Comparison of ENCODE assay signal across 30 mouse cellular contexts in genomic region chr7:132181042-132181441, GRCm38 (mm10). TPM values are rescaled to one million over a fixed set of nuclear protein-coding genes. Genes with fewer than 3 reads are reported as not detected.
DNase-seq lines count a peak whose midpoint lies in the region; ATAC-seq and TF ChIP-seq lines count a peak whose summit lies in the region.
"Had no signal": no experiment of that assay in that cellular context is flagged by ENCODE, and none has a peak within 500 bp of the region (broad histone marks: within the 10 kb centered on the region; RNA-seq: fewer than 3 reads in every experiment).

No protein-coding gene starts in this region.

- H3K4me2 ChIP-seq in forebrain, postnatal 0 days (ENCODE audit: low read depth) = no peak overlapping the region
- no peak overlapping the region for H3K4me2 ChIP-seq in forebrain, embryonic 11.5 days (ENCODE audit: low read depth, low read length, severe bottlenecking)
- no peak overlapping the region for H3K4me2 ChIP-seq in lung, embryonic 14.5 days
- H3K4me2 ChIP-seq: embryonic facial prominence, embryonic 13.5 days; forebrain, embryonic 13.5 days; heart, embryonic 13.5 days; hindbrain, embryonic 14.5 days had no signal

- no peak for DNase-seq in forebrain, postnatal 0 days
- DNase-seq in forebrain, embryonic 11.5 days (ENCODE audit: low spot score) = no peak
- peak; percentile 35 for DNase-seq in lung, embryonic 14.5 days
- no peak for DNase-seq in lung, postnatal 36 days
- DNase-seq in brain, adult 2 months (ENCODE audit: low read depth, low spot score) = peak; percentile 31
- no peak for DNase-seq in left cerebral cortex, postnatal 36 days (ENCODE audit: low spot score in 2 of 2)
- DNase-seq: adrenal gland, postnatal 10 days; adrenal gland, postnatal 36 days; B cell, adult 2 months; cerebellum, adult 11-12 months; cerebellum, adult 8-10 months; cerebellum, postnatal 10 days; cerebellum, postnatal 36 days; embryo, embryonic 11 days; gastrocnemius, postnatal 10 days; gastrocnemius, postnatal 36 days; heart, adult 2 months; heart, postnatal 14 days; heart, postnatal 4 days had no signal

- H3K9ac ChIP-seq in forebrain, postnatal 0 days = no peak overlapping the region
- no peak overlapping the region for H3K9ac ChIP-seq in forebrain, embryonic 11.5 days (ENCODE audit: low read length)
- H3K9ac ChIP-seq in lung, embryonic 14.5 days = no peak overlapping the region
- H3K9ac ChIP-seq: embryonic facial prominence, embryonic 13.5 days; forebrain, embryonic 13.5 days; heart, embryonic 13.5 days; hindbrain, embryonic 14.5 days had no signal

- no peaks in the 10 kb centered on the region for H3K9me3 ChIP-seq in forebrain, postnatal 0 days (ENCODE audit: low read length)
- H3K9me3 ChIP-seq in forebrain, embryonic 11.5 days (ENCODE audit: control insufficient read depth, low read length) = no peaks in the 10 kb centered on the region
- H3K9me3 ChIP-seq in lung, embryonic 14.5 days (ENCODE audit: low read depth, low read length) = no peaks in the 10 kb centered on the region
- H3K9me3 ChIP-seq: forebrain, embryonic 13.5 days; heart, embryonic 10.5 days; heart, embryonic 13.5 days had no signal

- no peaks in the 10 kb centered on the region for H3K36me3 ChIP-seq in forebrain, postnatal 0 days (ENCODE audit: insufficient read depth)
- H3K36me3 ChIP-seq in forebrain, embryonic 11.5 days (ENCODE audit: control insufficient read depth, insufficient read depth, low read length) = no peaks in the 10 kb centered on the region
- H3K36me3 ChIP-seq in lung, embryonic 14.5 days (ENCODE audit: insufficient read depth) = no peaks in the 10 kb centered on the region
- H3K36me3 ChIP-seq: embryonic facial prominence, embryonic 10.5 days; embryonic facial prominence, embryonic 13.5 days; G1E; heart, embryonic 10.5 days; heart, embryonic 13.5 days had no signal

- WGBS in forebrain, postnatal 0 days = 60% methylated on average over 3 of the region's 3 CpGs
- 88% methylated on average over 3 of the region's 3 CpGs for WGBS in forebrain, embryonic 11.5 days
- 68% methylated on average over 3 of the region's 3 CpGs for WGBS in lung, embryonic 14.5 days

- intact Hi-C loops in left cerebral cortex, postnatal 36 days (cut with DNase I) = no loop called here

- no peak for TF ChIP-seq CTCF in forebrain, postnatal 0 days (IDR thresholded peaks at IDR 0.05; ENCODE audit: low read depth)
- TF ChIP-seq CTCF in lung, embryonic 14.5 days (IDR thresholded peaks at IDR 0.05; ENCODE audit: low read depth) = no peak

- H3K4me3 ChIP-seq in forebrain, postnatal 0 days (ENCODE audit: low read depth, low read length) = no peak overlapping the region
- H3K4me3 ChIP-seq in forebrain, embryonic 11.5 days (ENCODE audit: low read depth, low read length) = no peak overlapping the region
- no peak overlapping the region for H3K4me3 ChIP-seq in lung, embryonic 14.5 days (ENCODE audit: low read depth, low read length)
- H3K4me3 ChIP-seq: embryonic facial prominence, embryonic 10.5 days; embryonic facial prominence, embryonic 13.5 days; erythroblast, embryonic 14.5 days; forebrain, embryonic 13.5 days; heart, adult 2 months; heart, embryonic 10.5 days; heart, embryonic 13.5 days had no signal

- no peak overlapping the region for H3K27ac ChIP-seq in forebrain, postnatal 0 days (ENCODE audit: low read depth, low read length)
- H3K27ac ChIP-seq in forebrain, embryonic 11.5 days (ENCODE audit: low read depth, low read length) = no peak overlapping the region
- peak overlapping the region; percentile 1; the same call in 1 of the 2 replicates for H3K27ac ChIP-seq in lung, embryonic 14.5 days (ENCODE audit: low read depth)
- H3K27ac ChIP-seq: embryonic facial prominence, embryonic 10.5 days; embryonic facial prominence, embryonic 13.5 days; forebrain, embryonic 13.5 days; heart, adult 2 months; heart, embryonic 10.5 days; heart, embryonic 13.5 days; hindbrain, embryonic 14.5 days had no signal

- ATAC-seq in forebrain, postnatal 0 days = peak; percentile 60; the same call in 1 of the 2 replicates
- no peak for ATAC-seq in forebrain, embryonic 11.5 days (replicated peaks; ENCODE audit: low FRiP score)
- ATAC-seq in lung, embryonic 14.5 days (ENCODE audit: insufficient read depth) = peak; percentile 28; the same call in 1 of the 2 replicates
- ATAC-seq: forebrain, embryonic 13.5 days; Patski had no signal

- H3K4me1 ChIP-seq in forebrain, postnatal 0 days (ENCODE audit: insufficient read depth) = no peaks in the 10 kb centered on the region
- no peaks in the 10 kb centered on the region for H3K4me1 ChIP-seq in forebrain, embryonic 11.5 days (replicated peaks; ENCODE audit: control insufficient read depth, insufficient read depth, low read length)
- no peaks in the 10 kb centered on the region for H3K4me1 ChIP-seq in lung, embryonic 14.5 days (ENCODE audit: insufficient read depth)
- H3K4me1 ChIP-seq: embryonic facial prominence, embryonic 13.5 days; heart, embryonic 10.5 days; heart, embryonic 13.5 days had no signal

- H3K27me3 ChIP-seq in forebrain, postnatal 0 days (ENCODE audit: insufficient read depth, low read length) = no peaks in the 10 kb centered on the region
- no peaks in the 10 kb centered on the region for H3K27me3 ChIP-seq in forebrain, embryonic 11.5 days (ENCODE audit: control insufficient read depth, insufficient read depth, low read length)
- H3K27me3 ChIP-seq in lung, embryonic 14.5 days (ENCODE audit: insufficient read depth, low read length) = no peaks in the 10 kb centered on the region
- H3K27me3 ChIP-seq: embryonic facial prominence, embryonic 13.5 days; heart, embryonic 13.5 days; Patski had no signal

RNA-seq across cellular contexts. Expression of gene Cpxm2, which starts 26.5 kb away (rescaled TPM):
- total RNA-seq in forebrain, postnatal 0 days (2014; rRNA removed) = 2.1 and 3.1 TPM in 2 replicates
- polyA plus RNA-seq in forebrain, postnatal 0 days (2015; fragmentation: Nextera tagmentation; extraction: Ambion mirVana) = 1.7 and 2.2 TPM in 2 replicates
- polyA plus RNA-seq in forebrain, embryonic 11.5 days (2014; fragmentation: Nextera tagmentation; extraction: Ambion mirVana) = 2.9 and 3.7 TPM in 2 replicates
- 0.50 and 0.54 TPM in 2 replicates for polyA plus RNA-seq in lung, embryonic 14.5 days (2014; fragmentation: Nextera tagmentation; extraction: Ambion mirVana)
- 1 to 10 TPM; 2.8 to 5.6 TPM for total RNA-seq in left cerebral cortex, postnatal 36 days (2021)
- total RNA-seq: CH12.LX; granulocyte monocyte progenitor cell, adult 5-6 weeks had no signal
- polyA plus RNA-seq: erythroblast, embryonic 14.5 days; G1E; Patski had no signal

Comparison
In these comparisons a context has a peak if more than half of its experiments do, and no peak if none do; other contexts are left out.
1. DNase-seq: peak in lung, embryonic 14.5 days (single experiment) and brain, adult 2 months (single experiment); none in forebrain, postnatal 0 days (single experiment), forebrain, embryonic 11.5 days (single experiment), lung, postnatal 36 days (single experiment) and left cerebral cortex, postnatal 36 days (0 of 2).